Mouse (Mus musculus) kidney, embryonic 14.5 days (tissue): ENCODE results near the gene Tex21. TPM values are rescaled to one million over a fixed set of nuclear protein-coding genes. Genes with fewer than 3 reads are reported as not detected.

Experiments
- ATAC-seq: fragments of 200-750 bp; cut with Nextera tagmentation; 2 replicates; pipeline ENCODE4 v1.8.0; 2017; ENCODE audit warnings: moderate number of reproducible peaks, mild to moderate bottlenecking, moderate TSS enrichment, moderate library complexity; ENCODE audit not compliant: low FRiP score, low TSS enrichment
- H3K27ac ChIP-seq: fragments of 300-500 bp; sonication (generic); 2 replicates; pipeline ENCODE4 v1.5.1; 2014; ENCODE audit warnings: low read depth, mild to moderate bottlenecking, low read length, moderate library complexity, mixed read lengths
- H3K27me3 ChIP-seq: fragments of 300-500 bp; sonication (generic); 2 replicates; pipeline ENCODE4 v1.6.1; 2014; ENCODE audit warnings: mild to moderate bottlenecking, low read length; ENCODE audit not compliant: control insufficient read depth, insufficient read depth
- H3K36me3 ChIP-seq: fragments of 300-500 bp; sonication (generic); 2 replicates; pipeline ENCODE4 v1.6.1; 2014; ENCODE audit warnings: low read length, mixed read lengths; ENCODE audit not compliant: control insufficient read depth, insufficient read depth
- H3K4me1 ChIP-seq: fragments of 300-500 bp; sonication (generic); 2 replicates; pipeline ENCODE4 v1.6.1; 2014; ENCODE audit warnings: low read length, mixed read lengths; ENCODE audit not compliant: control insufficient read depth, insufficient read depth
- H3K4me2 ChIP-seq: fragments of 300-500 bp; sonication (generic); replicated peaks from 2 replicates; pipeline ENCODE4 v1.6.1; 2014; ENCODE audit warnings: low read depth, mild to moderate bottlenecking, low read length
- H3K4me3 ChIP-seq: fragments of 300-500 bp; sonication (generic); 2 replicates; pipeline ENCODE4 v1.5.1; 2014; ENCODE audit warnings: mild to moderate bottlenecking, low read length
- H3K9ac ChIP-seq: fragments of 300-500 bp; sonication (generic); 2 replicates; pipeline ENCODE4 v1.6.1; 2014; ENCODE audit warnings: low read depth, mild to moderate bottlenecking, low read length, moderate library complexity
- H3K9me3 ChIP-seq: fragments of 300-500 bp; sonication (generic); 2 replicates; pipeline ENCODE4 v1.6.1; 2016; ENCODE audit warnings: low read length; ENCODE audit not compliant: control insufficient read depth
- WGBS: fragments of 180-500 bp; shearing (Covaris S2); extraction: QIAGEN DNeasy Blood & Tissue Kit; methylation state at CpG from one replicate; pipeline ENCODE4 v1.1.7; 2014; 5-methylcytosine and 5-hydroxymethylcytosine counted together
- polyA plus RNA-seq: library from polyadenylated mRNA; unstranded; fragments of >200 nt; fragmentation: Nextera tagmentation; extraction: Ambion mirVana; gene quantifications from 2 replicates; pipeline ENCODE4 v1.2.1, GENCODE M21; 2014

Gene Tex21
- polyA plus RNA-seq, 1 experiment from 2014 or later: not detected

- 0 out of 2 replicates have a peak overlapping the region, but pooled peaks have one; percentile 14 for H3K27ac ChIP-seq
- peak overlapping the region; percentile 87 for H3K4me2 ChIP-seq
- under 1% methylated on average over 22 of the region's 22 CpGs for WGBS
Observed at GRCm38 (mm10) chr12:76195912-76196708, 50.4 kb downstream of the Tex21 start.

GRCm38 (mm10) chr12:76194526-76194925, 52.0 kb downstream of the Tex21 start:
- 66% methylated on average over 3 of the region's 3 CpGs for WGBS
- Histone ChIP-seq H3K4me2 (no peak overlapping the region), H3K27ac (no peak overlapping the region), H3K9me3 (no peaks in the 10 kb centered on the region), H3K36me3 (no peaks in the 10 kb centered on the region), H3K4me1 (peaks cover 4% of the 10 kb centered on the region; the same call in 1 of the 2 replicates), H3K27me3 (no peaks in the 10 kb centered on the region), H3K9ac (no peak overlapping the region), H3K4me3 (no peak overlapping the region)
- ATAC-seq: no peak

More at GRCm38 (mm10) chr12:76195912-76196708, 50.4 kb downstream of the Tex21 start:
- Histone ChIP-seq H3K27me3 (no peaks in the 10 kb centered on the region), H3K9me3 (no peaks in the 10 kb centered on the region), H3K4me3 (peak overlapping the region; percentile 34), H3K4me1 (peaks cover 4% of the 10 kb centered on the region; the same call in 1 of the 2 replicates), H3K36me3 (no peaks in the 10 kb centered on the region), H3K9ac (peak overlapping the region; percentile 35; the same call in 1 of the 2 replicates)
- ATAC-seq: peak; percentile 81

GRCm38 (mm10) chr12:76190940-76191339, 55.6 kb downstream of the Tex21 start:
- 51% methylated on average over 11 of the region's 11 CpGs for WGBS
- ATAC-seq: peak; percentile 51; the same call in 1 of the 2 replicates
- no peak overlapping the region for H3K4me3 ChIP-seq
- no peak overlapping the region for H3K9ac ChIP-seq
- H3K27ac ChIP-seq: no peak overlapping the region
- no peaks in the 10 kb centered on the region for H3K9me3 ChIP-seq
- peaks cover 4% of the 10 kb centered on the region; the same call in 1 of the 2 replicates for H3K4me1 ChIP-seq
- H3K36me3 ChIP-seq: no peaks in the 10 kb centered on the region
- no peaks in the 10 kb centered on the region for H3K27me3 ChIP-seq
- H3K4me2 ChIP-seq: no peak overlapping the region

GRCm38 (mm10) chr12:76187849-76188248, 58.7 kb downstream of the Tex21 start:
- Histone ChIP-seq H3K9ac (no peak overlapping the region), H3K9me3 (no peaks in the 10 kb centered on the region), H3K4me2 (no peak overlapping the region), H3K4me3 (no peak overlapping the region), H3K36me3 (no peaks in the 10 kb centered on the region), H3K4me1 (no peaks in the 10 kb centered on the region), H3K27ac (no peak overlapping the region), H3K27me3 (no peaks in the 10 kb centered on the region)
- no peak for ATAC-seq
- 40% methylated on average over 8 of the region's 8 CpGs for WGBS

GRCm38 (mm10) chr12:76186473-76186872, 60.1 kb downstream of the Tex21 start:
- WGBS: 92% methylated on average over 1 of the region's 1 CpGs
- H3K9me3 ChIP-seq: no peaks in the 10 kb centered on the region
- H3K36me3 ChIP-seq: no peaks in the 10 kb centered on the region
- H3K27me3 ChIP-seq: no peaks in the 10 kb centered on the region
- no peak for ATAC-seq
- no peak overlapping the region for H3K4me2 ChIP-seq
- no peaks in the 10 kb centered on the region for H3K4me1 ChIP-seq
- no peak overlapping the region for H3K9ac ChIP-seq
- H3K4me3 ChIP-seq: no peak overlapping the region
- H3K27ac ChIP-seq: no peak overlapping the region

GRCm38 (mm10) chr12:76185167-76185816, 61.3 kb downstream of the Tex21 start:
- Histone ChIP-seq H3K27me3 (no peaks in the 10 kb centered on the region), H3K36me3 (no peaks in the 10 kb centered on the region), H3K9me3 (no peaks in the 10 kb centered on the region), H3K4me2 (no peak overlapping the region), H3K4me3 (no peak overlapping the region), H3K27ac (no peak overlapping the region), H3K4me1 (no peaks in the 10 kb centered on the region), H3K9ac (no peak overlapping the region)
- no peak for ATAC-seq
- 44% methylated on average over 10 of the region's 10 CpGs for WGBS

GRCm38 (mm10) chr12:76184271-76184670, 62.3 kb downstream of the Tex21 start:
- 53% methylated on average over 6 of the region's 6 CpGs for whole genome bisulfite sequencing
- no peaks in the 10 kb centered on the region for H3K9me3 ChIP-seq
- H3K4me1 ChIP-seq: no peaks in the 10 kb centered on the region
- ATAC-seq: no peak
- H3K4me3 ChIP-seq: no peak overlapping the region
- no peaks in the 10 kb centered on the region for H3K36me3 ChIP-seq
- H3K9ac ChIP-seq: no peak overlapping the region
- no peak overlapping the region for H3K4me2 ChIP-seq
- H3K27me3 ChIP-seq: no peaks in the 10 kb centered on the region
- no peak overlapping the region for H3K27ac ChIP-seq

- 94% methylated on average over 6 of the region's 6 CpGs for WGBS
- H3K27ac ChIP-seq: no peak overlapping the region
- no peaks in the 10 kb centered on the region for H3K4me1 ChIP-seq
- no peaks in the 10 kb centered on the region for H3K9me3 ChIP-seq
- ATAC-seq: no peak
- H3K27me3 ChIP-seq: no peaks in the 10 kb centered on the region
- no peak overlapping the region for H3K9ac ChIP-seq
- H3K4me3 ChIP-seq: no peak overlapping the region
- H3K4me2 ChIP-seq: no peak overlapping the region
- no peaks in the 10 kb centered on the region for H3K36me3 ChIP-seq
Observed at GRCm38 (mm10) chr12:76182831-76183230, 63.7 kb downstream of the Tex21 start.

- Histone ChIP-seq H3K4me3 (no peak overlapping the region), H3K27ac (no peak overlapping the region), H3K9ac (no peak overlapping the region), H3K4me1 (no peaks in the 10 kb centered on the region), H3K4me2 (no peak overlapping the region), H3K27me3 (no peaks in the 10 kb centered on the region; the same call in 1 of the 2 replicates), H3K36me3 (no peaks in the 10 kb centered on the region), H3K9me3 (no peaks in the 10 kb centered on the region)
- no peak for ATAC-seq
- WGBS: 64% methylated on average over 8 of the region's 8 CpGs
Observed at GRCm38 (mm10) chr12:76181471-76181870, 65.1 kb downstream of the Tex21 start.
